Mouse (Mus musculus) liver, embryonic 14.5 days (tissue): ENCODE data around the gene Nodal.

Experiments
- CTCF ChIP-seq: IDR thresholded peaks from 2 replicates; pipeline ENCODE4 v1.5.1; 2016; ENCODE audit warnings: antibody characterized with exemption, low read depth, control low read depth
- EP300 ChIP-seq: IDR thresholded peaks from 2 replicates; pipeline ENCODE4 v1.6.1; 2016; ENCODE audit warnings: antibody characterized with exemption, low read depth

DNA sequence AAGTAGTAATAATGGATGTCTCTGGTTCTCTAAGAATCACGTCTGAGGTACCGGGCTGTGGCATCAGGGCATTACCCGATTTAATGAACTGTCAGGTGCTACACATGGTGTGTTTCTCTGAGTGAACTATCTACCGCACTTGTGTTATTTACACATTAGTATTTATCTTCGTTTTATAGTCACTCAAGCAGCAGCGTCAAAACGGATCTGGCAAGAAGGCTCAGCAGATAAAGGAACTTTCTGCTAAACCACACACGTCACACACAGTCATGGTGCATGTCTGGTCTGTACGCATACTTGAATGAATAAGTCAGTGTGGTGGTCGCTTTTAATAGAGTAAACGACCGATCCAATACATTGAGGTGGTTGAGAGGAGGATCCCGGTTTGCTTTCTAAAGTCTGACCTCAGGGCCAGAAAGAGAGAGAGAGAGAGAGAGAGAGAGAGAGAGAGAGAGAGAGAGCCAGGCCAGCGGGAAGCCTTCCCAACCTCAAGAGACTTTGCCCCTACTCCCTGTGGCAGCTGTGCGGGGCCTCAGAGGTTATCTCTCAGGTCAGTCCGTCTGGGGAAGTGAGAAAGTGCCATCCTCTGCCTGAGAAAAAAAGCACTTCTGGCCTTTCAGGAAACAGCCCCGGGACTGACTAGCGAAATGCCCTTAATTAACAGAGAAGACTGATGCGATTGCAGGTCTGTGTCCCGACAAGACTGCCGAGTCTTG lies 4.7 kb upstream of the Nodal start:
- TF ChIP-seq CTCF (no peak), EP300 (peak; percentile 81)
